Mouse (Mus musculus) bone marrow macrophage, adult 2 months (primary cell): ENCODE measurements around the gene Hspa1b.

ENCODE experiments used
- CTCF ChIP-seq: IDR thresholded peaks from 2 replicates; pipeline ENCODE4 v1.5.1; 2012; ENCODE audit warnings: low read depth, mild to moderate bottlenecking, low read length, moderate library complexity
- POLR2A ChIP-seq: IDR thresholded peaks from 2 replicates; pipeline ENCODE4 v1.6.1; 2012; ENCODE audit warnings: mild to moderate bottlenecking, low read depth, low read length, borderline replicate concordance

GRCm38 (mm10) chr17:35003022-35003838 lies 44.2 kb upstream of the Hspa1b start:
- TF ChIP-seq CTCF: no peak
- TF ChIP-seq POLR2A: no peak
